ENCODE assay signal across 15 mouse cellular contexts in genomic region chr2:166523156-166523890, GRCm38 (mm10).
A peak's percentile ranks its signal among the peaks of the same experiment; 100 is the strongest.
DNase-seq lines count a peak whose midpoint lies in the region; ATAC-seq and TF ChIP-seq lines count a peak whose summit lies in the region.
"Had no signal": no experiment of that assay in that cellular context is flagged by ENCODE, and none has a peak within 500 bp of the region (broad histone marks: within the 10 kb centered on the region; RNA-seq: fewer than 3 reads in every experiment).

No protein-coding gene starts in this region.

- H3K27me3 ChIP-seq in heart, embryonic 13.5 days (replicated peaks): no peaks in the 10 kb centered on the region
- H3K27me3 ChIP-seq in lung, embryonic 15.5 days: peaks cover 6% of the 10 kb centered on the region; the same call in 1 of the 2 replicates
- no peaks in the 10 kb centered on the region for H3K27me3 ChIP-seq in lung, postnatal 0 days (replicated peaks; ENCODE audit: insufficient read depth, low read length)
- H3K27me3 ChIP-seq in hindbrain, embryonic 16.5 days (replicated peaks; ENCODE audit: control insufficient read depth, insufficient read depth, low read length): no peaks in the 10 kb centered on the region; the same call in none of the 2 replicates
- H3K27me3 ChIP-seq in stomach, postnatal 0 days (ENCODE audit: control insufficient read depth, insufficient read depth, low read length): no peaks in the 10 kb centered on the region; the same call in 1 of the 2 replicates
- H3K27me3 ChIP-seq: kidney, embryonic 15.5 days had no signal

- no peak for TF ChIP-seq CTCF in lung, postnatal 0 days (IDR thresholded peaks at IDR 0.05)
- TF ChIP-seq CTCF in stomach, postnatal 0 days (IDR thresholded peaks at IDR 0.05; ENCODE audit: low read depth): no peak

- ATAC-seq in heart, embryonic 13.5 days (ENCODE audit: extremely low read depth, insufficient number of reproducible peaks, low FRiP score, low TSS enrichment): no peak
- no peak for ATAC-seq in lung, embryonic 15.5 days (ENCODE audit: borderline replicate concordance, extremely low read depth, low FRiP score, low TSS enrichment)
- no peak for ATAC-seq in lung, postnatal 0 days
- no peak for ATAC-seq in hindbrain, embryonic 16.5 days
- no peak for ATAC-seq in stomach, postnatal 0 days (ENCODE audit: low FRiP score, low TSS enrichment)
- ATAC-seq: forebrain, postnatal 0 days; inflammation-experienced regulatory T-cells, adult 6 months had no signal

- no peak overlapping the region for H3K4me3 ChIP-seq in heart, embryonic 13.5 days
- H3K4me3 ChIP-seq in lung, embryonic 15.5 days: no peak overlapping the region
- H3K4me3 ChIP-seq in lung, postnatal 0 days (ENCODE audit: low read depth, low read length): no peak overlapping the region
- H3K4me3 ChIP-seq in hindbrain, embryonic 16.5 days (ENCODE audit: low read length): no peak overlapping the region
- no peak overlapping the region for H3K4me3 ChIP-seq in stomach, postnatal 0 days (ENCODE audit: low read depth, low read length)
- H3K4me3 ChIP-seq: kidney, embryonic 15.5 days; layer of hippocampus, adult 2 months; midbrain, embryonic 12.5 days had no signal

- H3K9ac ChIP-seq in heart, embryonic 13.5 days: peak overlapping the region; percentile 60
- no peak overlapping the region for H3K9ac ChIP-seq in lung, embryonic 15.5 days
- no peak overlapping the region for H3K9ac ChIP-seq in lung, postnatal 0 days (replicated peaks; ENCODE audit: low read depth)
- H3K9ac ChIP-seq in hindbrain, embryonic 16.5 days (ENCODE audit: low read depth, low read length): no peak overlapping the region
- H3K9ac ChIP-seq in stomach, postnatal 0 days (ENCODE audit: low read length): no peak overlapping the region
- H3K9ac ChIP-seq: forebrain, postnatal 0 days; kidney, embryonic 15.5 days; midbrain, embryonic 12.5 days had no signal

- no peak for TF ChIP-seq EP300 in lung, postnatal 0 days (IDR thresholded peaks at IDR 0.05)
- no peak for TF ChIP-seq EP300 in stomach, postnatal 0 days (optimal IDR thresholded peaks at IDR 0.05)

- H3K27ac ChIP-seq in heart, embryonic 13.5 days (replicated peaks): peak overlapping the region; percentile 92
- 0 out of 2 replicates have a peak overlapping the region, but pooled peaks have one; percentile 68 for H3K27ac ChIP-seq in lung, embryonic 15.5 days
- no peak overlapping the region for H3K27ac ChIP-seq in lung, postnatal 0 days (ENCODE audit: low read length)
- H3K27ac ChIP-seq in hindbrain, embryonic 16.5 days (ENCODE audit: low read depth, low read length): peak overlapping the region; percentile 26; the same call in 1 of the 2 replicates
- H3K27ac ChIP-seq in stomach, postnatal 0 days (replicated peaks): peak overlapping the region; percentile 67; the same call in 1 of the 2 replicates
- H3K27ac ChIP-seq: layer of hippocampus, adult 2 months; midbrain, embryonic 12.5 days had no signal

- DNase-seq in heart, postnatal 4 days: no peak
- DNase-seq in lung, postnatal 0 days (ENCODE audit: low spot score): no peak
- DNase-seq in stomach, postnatal 0 days (ENCODE audit: low spot score): no peak
- DNase-seq in adrenal gland, adult 18-20 months (ENCODE audit: low spot score in 2 of 2): no peak
- DNase-seq: cerebellum, adult 11-12 months; lung, postnatal 14 days; retina, postnatal 1 day had no signal

- H3K9me3 ChIP-seq in heart, embryonic 13.5 days: no peaks in the 10 kb centered on the region
- no peaks in the 10 kb centered on the region for H3K9me3 ChIP-seq in lung, embryonic 15.5 days
- no peaks in the 10 kb centered on the region for H3K9me3 ChIP-seq in lung, postnatal 0 days (ENCODE audit: low read length)
- peaks cover 3% of the 10 kb centered on the region for H3K9me3 ChIP-seq in hindbrain, embryonic 16.5 days (ENCODE audit: control insufficient read depth, low read length)
- no peaks in the 10 kb centered on the region for H3K9me3 ChIP-seq in stomach, postnatal 0 days (ENCODE audit: control insufficient read depth, low read length)
- H3K9me3 ChIP-seq: kidney, embryonic 15.5 days; midbrain, embryonic 12.5 days had no signal

- no peak overlapping the region for H3K4me2 ChIP-seq in heart, embryonic 13.5 days
- no peak overlapping the region for H3K4me2 ChIP-seq in lung, embryonic 15.5 days
- H3K4me2 ChIP-seq in lung, postnatal 0 days (replicated peaks; ENCODE audit: low read depth, low read length): no peak overlapping the region
- H3K4me2 ChIP-seq in hindbrain, embryonic 16.5 days (ENCODE audit: low read length): no peak overlapping the region
- H3K4me2 ChIP-seq in stomach, postnatal 0 days (replicated peaks; ENCODE audit: low read depth): no peak overlapping the region
- H3K4me2 ChIP-seq: kidney, embryonic 15.5 days; midbrain, embryonic 12.5 days had no signal

- WGBS in heart, embryonic 13.5 days: 77% methylated on average over 10 of the region's 10 CpGs
- WGBS in lung, embryonic 15.5 days: 68% methylated on average over 10 of the region's 10 CpGs
- 75% methylated on average over 10 of the region's 10 CpGs for WGBS in lung, postnatal 0 days
- WGBS in hindbrain, embryonic 16.5 days: 69% methylated on average over 10 of the region's 10 CpGs
- WGBS in stomach, postnatal 0 days: 63% methylated on average over 10 of the region's 10 CpGs

- H3K36me3 ChIP-seq in heart, embryonic 13.5 days: no peaks in the 10 kb centered on the region
- no peaks in the 10 kb centered on the region for H3K36me3 ChIP-seq in lung, embryonic 15.5 days
- no peaks in the 10 kb centered on the region for H3K36me3 ChIP-seq in lung, postnatal 0 days (ENCODE audit: insufficient read depth, low read length)
- H3K36me3 ChIP-seq in hindbrain, embryonic 16.5 days (ENCODE audit: control insufficient read depth, insufficient read depth, low read length): no peaks in the 10 kb centered on the region
- H3K36me3 ChIP-seq in stomach, postnatal 0 days (ENCODE audit: control insufficient read depth, insufficient read depth, low read length): no peaks in the 10 kb centered on the region
- H3K36me3 ChIP-seq: kidney, embryonic 15.5 days; midbrain, embryonic 12.5 days had no signal

- H3K4me1 ChIP-seq in heart, embryonic 13.5 days: peaks cover 49% of the 10 kb centered on the region
- H3K4me1 ChIP-seq in lung, embryonic 15.5 days: peaks cover 21% of the 10 kb centered on the region
- H3K4me1 ChIP-seq in lung, postnatal 0 days (ENCODE audit: insufficient read depth, low read depth, low read length): no peaks in the 10 kb centered on the region
- peaks cover 13% of the 10 kb centered on the region for H3K4me1 ChIP-seq in hindbrain, embryonic 16.5 days (ENCODE audit: control insufficient read depth, insufficient read depth, low read depth, low read length)
- H3K4me1 ChIP-seq in stomach, postnatal 0 days (replicated peaks; ENCODE audit: control insufficient read depth, insufficient read depth): no peaks in the 10 kb centered on the region
